Mouse (Mus musculus) CH12.LX (cell line): ENCODE measurements at regions not wholly inside any gene's neighbourhood (a gene's known extent, or its start where the extent isn't known, plus 50 kb on each side); places are given as distances from the start of the nearest gene placed in this dataset.

ENCODE experiments used
- DNase-seq: peaks from one replicate; pipeline ENCODE4 v3.0.0-alpha.2; 2013; ENCODE audit errors: extremely low read depth
- H3K27ac ChIP-seq: 2 replicates; pipeline ENCODE4 v1.5.1; 2012; ENCODE audit warnings: low read depth, mild to moderate bottlenecking, control low read depth, moderate library complexity; ENCODE audit not compliant: insufficient read depth
- H3K27me3 ChIP-seq: replicated peaks from 2 replicates; pipeline ENCODE3; 2012; ENCODE audit warnings: inconsistent platforms
- H3K36me3 ChIP-seq, 2 experiments: replicated peaks in 1 of 2; 2 replicates each; pipeline versions ENCODE3 to v1.6.1; 2012; ENCODE audit warnings: inconsistent platforms in 1 of 2, low read length in 1 of 2, mild to moderate bottlenecking in 1 of 2, mixed read lengths in 1 of 2, moderate library complexity in 1 of 2; ENCODE audit not compliant: control insufficient read depth in 1 of 2, insufficient read depth in 1 of 2
- H3K4me1 ChIP-seq, 2 experiments: 2 replicates each; pipeline ENCODE4 v1.6.1; 2012; ENCODE audit warnings: inconsistent platforms in 1 of 2, moderate library complexity in 1 of 2; ENCODE audit not compliant: insufficient read depth in 2 of 2, control insufficient read depth in 1 of 2
- H3K4me2 ChIP-seq: 2 replicates; pipeline ENCODE4 v1.6.1; 2012; ENCODE audit warnings: low read depth, mild to moderate bottlenecking, control low read depth; ENCODE audit not compliant: poor library complexity, insufficient read depth, severe bottlenecking
- H3K4me3 ChIP-seq, 3 experiments: fragments of 150-350 bp in 1 of 3; sonication (generic) in 1 of 3; replicated peaks in 1 of 3; 2 replicates each; pipeline versions ENCODE3 to v1.5.1; 2011 to 2012; ENCODE audit warnings: low read depth in 2 of 3, low read length in 2 of 3, mild to moderate bottlenecking in 2 of 3, moderate library complexity in 2 of 3, control low read depth in 1 of 3, improper control_type of control experiment in 1 of 3, inconsistent platforms in 1 of 3, mixed read lengths in 1 of 3; ENCODE audit not compliant: poor library complexity in 1 of 3
- H3K79me2 ChIP-seq: replicated peaks from 2 replicates; pipeline ENCODE4 v1.6.1; 2012; ENCODE audit warnings: mild to moderate bottlenecking, moderate library complexity; ENCODE audit not compliant: control insufficient read depth, poor library complexity, insufficient read depth, severe bottlenecking; ENCODE audit errors: extremely low read depth
- H3K9ac ChIP-seq: 2 replicates; pipeline ENCODE4 v1.6.1; 2012; ENCODE audit warnings: low read depth, mild to moderate bottlenecking, control low read depth, moderate library complexity; ENCODE audit not compliant: insufficient read depth
- H3K9me3 ChIP-seq: replicated peaks from 2 replicates; pipeline ENCODE3; 2012; ENCODE audit warnings: low read length, inconsistent platforms, mixed read lengths
- CHD1 ChIP-seq: IDR thresholded peaks from 2 replicates; pipeline ENCODE4 v1.6.1; 2012; ENCODE audit warnings: low read depth, low read length, improper control_type of control experiment, inconsistent platforms
- CHD2 ChIP-seq: IDR thresholded peaks from 2 replicates; pipeline ENCODE4 v1.6.1; 2011; ENCODE audit warnings: low read length, improper control_type of control experiment
- ELF1 ChIP-seq: IDR thresholded peaks from 2 replicates; pipeline ENCODE4 v1.6.1; 2014; ENCODE audit warnings: low read depth, mild to moderate bottlenecking, inconsistent platforms, low read length, improper control_type of control experiment
- GABPA ChIP-seq: IDR thresholded peaks from 2 replicates; pipeline ENCODE4 v1.6.1; 2012; ENCODE audit warnings: low read depth, low read length, improper control_type of control experiment, inconsistent platforms; ENCODE audit not compliant: insufficient replicate concordance
- IRF4 ChIP-seq: IDR thresholded peaks from 2 replicates; pipeline ENCODE4 v1.6.1; 2014; ENCODE audit warnings: low read depth, mild to moderate bottlenecking, inconsistent platforms, low read length, improper control_type of control experiment
- MAZ ChIP-seq: IDR thresholded peaks from 2 replicates; pipeline ENCODE4 v1.6.1; 2012; ENCODE audit warnings: low read depth, mild to moderate bottlenecking, inconsistent platforms, low read length, improper control_type of control experiment, moderate library complexity
- MEF2A ChIP-seq: IDR thresholded peaks from 2 replicates; pipeline ENCODE4 v1.6.1; 2014; ENCODE audit warnings: low read depth, mild to moderate bottlenecking, inconsistent platforms, low read length, improper control_type of control experiment, borderline replicate concordance
- MXI1 ChIP-seq: IDR thresholded peaks from 2 replicates; pipeline ENCODE4 v1.6.1; 2011; ENCODE audit warnings: mild to moderate bottlenecking, low read depth, low read length, improper control_type of control experiment
- MYC ChIP-seq: IDR thresholded peaks from 2 replicates; pipeline ENCODE4 v1.6.1; 2011; ENCODE audit warnings: low read depth, mild to moderate bottlenecking, improper control_type of control experiment, low read length
- NELFE ChIP-seq: IDR thresholded peaks from 2 replicates; pipeline ENCODE4 v1.6.1; 2011; ENCODE audit warnings: low read depth, low read length, improper control_type of control experiment
- PAX5 ChIP-seq: IDR thresholded peaks from 2 replicates; pipeline ENCODE4 v1.6.1; 2012; ENCODE audit warnings: low read length, inconsistent platforms, mixed read lengths
- POLR2AphosphoS2 ChIP-seq: IDR thresholded peaks from 2 replicates; pipeline ENCODE4 v1.6.1; 2011; ENCODE audit warnings: low read depth, low read length, improper control_type of control experiment
- RAD21 ChIP-seq: IDR thresholded peaks from 2 replicates; pipeline ENCODE4 v1.6.1; 2011; ENCODE audit warnings: low read depth, mild to moderate bottlenecking, low read length, improper control_type of control experiment, moderate library complexity
- RCOR1 ChIP-seq: conservative IDR thresholded peaks from 2 replicates; pipeline ENCODE4 v1.6.1; 2012; ENCODE audit warnings: low read depth, mild to moderate bottlenecking, inconsistent platforms, low read length, improper control_type of control experiment
- SIN3A ChIP-seq: IDR thresholded peaks from 2 replicates; pipeline ENCODE4 v1.6.1; 2012; ENCODE audit warnings: low read length, improper control_type of control experiment, inconsistent platforms
- SMC3 ChIP-seq: IDR thresholded peaks from 2 replicates; pipeline ENCODE4 v1.6.1; 2011; ENCODE audit warnings: low read depth, low read length, improper control_type of control experiment
- UBTF ChIP-seq: IDR thresholded peaks from 2 replicates; pipeline ENCODE4 v1.6.1; 2012; ENCODE audit warnings: low read depth, mild to moderate bottlenecking, inconsistent platforms, low read length, improper control_type of control experiment, moderate library complexity
- ZNF384 ChIP-seq: IDR thresholded peaks from 2 replicates; pipeline ENCODE4 v1.6.1; 2012; ENCODE audit warnings: low read depth, low read length, improper control_type of control experiment, inconsistent platforms
- dilution Hi-C: fragments of 300-500 bp; cut with MboI; formaldehyde crosslinking; loops from 2 replicates; pipeline ENCODE4 v1.14.3; 2020; ENCODE audit warnings: low sequenced_read_pairs; ENCODE audit not compliant: extremely low pct_unique_long_range_greater_than_20kb, extremely low pct_ligation_motif_present
- in situ Hi-C: fragments of 300-500 bp; cut with MboI; formaldehyde crosslinking; loops from 3 replicates; pipeline ENCODE4 v1.14.3; 2019; ENCODE audit warnings: low sequenced_read_pairs, low pct_ligation_motif_present, low pct_unique_long_range_greater_than_20kb, mixed read lengths

- H3K4me3 ChIP-seq = no peak overlapping the region
- dilution Hi-C loops (no loop called here), in situ Hi-C loops (no loop called here)
These were observed 150.3 kb downstream of the Rnf152 start for GRCm38 (mm10) chr1:105206216-105206615.

GRCm38 (mm10) chr1:105199305-105199704 lies 157.2 kb downstream of the Rnf152 start:
- H3K9me3 ChIP-seq = no peaks in the 10 kb centered on the region
- peaks cover 19% of the 10 kb centered on the region for H3K27me3 ChIP-seq
- H3K9ac ChIP-seq = no peak overlapping the region
- in situ Hi-C loops = no loop called here
- dilution Hi-C loops = no loop called here
- H3K4me1 ChIP-seq = no peaks in the 10 kb centered on the region
- H3K4me3 ChIP-seq = no peak overlapping the region
- H3K79me2 ChIP-seq = no peaks in the 10 kb centered on the region
- no peak overlapping the region for H3K27ac ChIP-seq
- no peak for DNase-seq
- no peaks in the 10 kb centered on the region for H3K36me3 ChIP-seq
- no peak overlapping the region for H3K4me2 ChIP-seq
- TF ChIP-seq IRF4 = no peak
- no peak for TF ChIP-seq ELF1
- TF ChIP-seq ZNF384 = no peak
- no peak for TF ChIP-seq RCOR1
- no peak for TF ChIP-seq PAX5
- no peak for TF ChIP-seq CHD1
- TF ChIP-seq MEF2A = no peak
- TF ChIP-seq MAZ = no peak
- no peak for TF ChIP-seq SMC3
- TF ChIP-seq MXI1 = no peak
- no peak for TF ChIP-seq POLR2AphosphoS2
- TF ChIP-seq SIN3A = no peak
- TF ChIP-seq MYC = no peak
- no peak for TF ChIP-seq GABPA
- TF ChIP-seq CHD2 = no peak

More at GRCm38 (mm10) chr1:105206216-105206615, 150.3 kb downstream of the Rnf152 start:
- peaks cover 46% of the 10 kb centered on the region for H3K27me3 ChIP-seq
- no peak for DNase-seq
- H3K79me2 ChIP-seq = no peaks in the 10 kb centered on the region
- H3K4me1 ChIP-seq = no peaks in the 10 kb centered on the region
- H3K9ac ChIP-seq = no peak overlapping the region
- no peak for TF ChIP-seq UBTF
- TF ChIP-seq CHD1 = no peak
- TF ChIP-seq NELFE = no peak
- TF ChIP-seq MEF2A = no peak
- no peak for TF ChIP-seq RAD21
- no peak for TF ChIP-seq GABPA
- TF ChIP-seq POLR2AphosphoS2 = no peak
- no peak overlapping the region for H3K4me2 ChIP-seq
- no peaks in the 10 kb centered on the region for H3K36me3 ChIP-seq
- no peak overlapping the region for H3K27ac ChIP-seq
- no peaks in the 10 kb centered on the region for H3K9me3 ChIP-seq
